Mouse (Mus musculus): Measurements from ENCODE around the gene Hsd17b6. TPM values are rescaled to one million over a fixed set of nuclear protein-coding genes. Genes with fewer than 3 reads are reported as not detected.

Hsd17b6 gene
- total and polyA plus RNA-seq, 3 experiments: 0.15 TPM; not detected in 2

- Histone ChIP-seq H3K4me1 (ENCODE audit: control insufficient read depth in 1 of 2, insufficient read depth in 2 of 2, low read length in 2 of 2) (peaks cover 0 to 6% of the 10 kb centered on the region in 2 experiments; a peak in 1 of 4 replicates), H3K27me3 (ENCODE audit: control insufficient read depth in 1 of 2, insufficient read depth in 2 of 2, low read length in 2 of 2) (peaks cover 0 to 8% of the 10 kb centered on the region in 2 experiments; a peak in 3 of 4 replicates), H3K9ac (ENCODE audit: control insufficient read depth, low read depth, low read length, poor library complexity, severe bottlenecking) (no peak overlapping the region), H3K36me3 (ENCODE audit: control insufficient read depth in 1 of 2, insufficient read depth in 2 of 2, low read length in 2 of 2) (no peaks in the 10 kb centered on the region), H3K27ac (ENCODE audit: control insufficient read depth, low read depth, low read length) (no peak overlapping the region), H3K9me3 (replicated peaks; ENCODE audit: insufficient read depth, low read length) (no peaks in the 10 kb centered on the region), H3K79me2 (ENCODE audit: control insufficient read depth, insufficient read depth, low read length, poor library complexity) (no peaks in the 10 kb centered on the region), H3K4me3 (ENCODE audit: control insufficient read depth in 1 of 2, insufficient read depth in 1 of 2, low read depth in 2 of 2, low read length in 2 of 2) (no peak overlapping the region)
- DNase-seq (ENCODE audit: low read depth, low spot score): no peak
- TF ChIP-seq ZKSCAN1 (IDR thresholded peaks at IDR 0.05; ENCODE audit: low read depth, low read length): no peak
- TF ChIP-seq GABPA (IDR thresholded peaks at IDR 0.05; ENCODE audit: low read depth, low read length): no peak
- no peak for TF ChIP-seq RAD21 (IDR thresholded peaks at IDR 0.05; ENCODE audit: low read depth, low read length)
- TF ChIP-seq ETS1 (IDR thresholded peaks at IDR 0.05; ENCODE audit: low read depth, low read length): no peak
- TF ChIP-seq NELFE (IDR thresholded peaks at IDR 0.05; ENCODE audit: low read depth, low read length): no peak
- no peak for TF ChIP-seq ELF1 (IDR thresholded peaks at IDR 0.05; ENCODE audit: low read depth, low read length)
- TF ChIP-seq UBTF (IDR thresholded peaks at IDR 0.05; ENCODE audit: borderline replicate concordance, insufficient read depth, low read depth, low read length): no peak
- TF ChIP-seq SMC3 (IDR thresholded peaks at IDR 0.05; ENCODE audit: low read depth, low read length): no peak
- no peak for TF ChIP-seq JUND (IDR thresholded peaks at IDR 0.05; ENCODE audit: low read depth, low read length)
Measured at GRCm38 (mm10) chr10:127951390-127951789, 56.0 kb downstream of the Hsd17b6 start.

GRCm38 (mm10) chr10:127949596-127950130 lies 57.7 kb downstream of the Hsd17b6 start:
- no peaks in the 10 kb centered on the region for H3K36me3 ChIP-seq (ENCODE audit: control insufficient read depth in 1 of 2, insufficient read depth in 2 of 2, low read length in 2 of 2)
- H3K4me1 ChIP-seq (ENCODE audit: control insufficient read depth in 1 of 2, insufficient read depth in 2 of 2, low read length in 2 of 2): peaks cover 0 to under 1% of the 10 kb centered on the region in 2 experiments; a peak in 1 of 4 replicates
- H3K27me3 ChIP-seq (ENCODE audit: control insufficient read depth in 1 of 2, insufficient read depth in 2 of 2, low read length in 2 of 2): peaks cover 0 to 8% of the 10 kb centered on the region in 2 experiments; a peak in 3 of 4 replicates
- H3K4me3 ChIP-seq (ENCODE audit: control insufficient read depth in 1 of 2, insufficient read depth in 1 of 2, low read depth in 2 of 2, low read length in 2 of 2): no peak overlapping the region
- no peak for DNase-seq (ENCODE audit: low read depth, low spot score)
- no peak overlapping the region for H3K27ac ChIP-seq (ENCODE audit: control insufficient read depth, low read depth, low read length)
- no peaks in the 10 kb centered on the region for H3K9me3 ChIP-seq (replicated peaks; ENCODE audit: insufficient read depth, low read length)
- H3K9ac ChIP-seq (ENCODE audit: control insufficient read depth, low read depth, low read length, poor library complexity, severe bottlenecking): no peak overlapping the region
- no peaks in the 10 kb centered on the region for H3K79me2 ChIP-seq (ENCODE audit: control insufficient read depth, insufficient read depth, low read length, poor library complexity)
- TF ChIP-seq NRF1 (IDR thresholded peaks at IDR 0.05; ENCODE audit: insufficient read depth, low read depth, low read length, poor library complexity, severe bottlenecking): no peak
- no peak for TF ChIP-seq ZMIZ1 (IDR thresholded peaks at IDR 0.05; ENCODE audit: low read depth, low read length)
- no peak for TF ChIP-seq JUND (IDR thresholded peaks at IDR 0.05; ENCODE audit: low read depth, low read length)
- no peak for TF ChIP-seq TAL1 (IDR thresholded peaks at IDR 0.05; ENCODE audit: low read length)
- no peak for TF ChIP-seq BHLHE40 (IDR thresholded peaks at IDR 0.05; ENCODE audit: borderline replicate concordance, low read depth, low read length)
- TF ChIP-seq ZKSCAN1 (IDR thresholded peaks at IDR 0.05; ENCODE audit: low read depth, low read length): no peak
- TF ChIP-seq MAZ (IDR thresholded peaks at IDR 0.05; ENCODE audit: low read depth, low read length): no peak
- TF ChIP-seq GATA1 (IDR thresholded peaks at IDR 0.05; ENCODE audit: low read depth, low read length): no peak
- no peak for TF ChIP-seq ZNF384 (IDR thresholded peaks at IDR 0.05; ENCODE audit: low read depth, low read length)
- TF ChIP-seq USF1 (IDR thresholded peaks at IDR 0.05; ENCODE audit: low read depth, low read length): no peak
- no peak for TF ChIP-seq RAD21 (IDR thresholded peaks at IDR 0.05; ENCODE audit: low read depth, low read length)
- TF ChIP-seq KAT2A (conservative IDR thresholded peaks at IDR 0.05; ENCODE audit: low read depth, low read length): no peak
- no peak for TF ChIP-seq SMC3 (IDR thresholded peaks at IDR 0.05; ENCODE audit: low read depth, low read length)
